Mouse (Mus musculus) embryonic stem cell, embryonic (primary cell): ENCODE data around the gene Gdf9.

Source experiments
- CTCF ChIA-PET, 4 experiments: fragments of 300-600 bp in 2 of 4; fragments of 350-600 bp in 2 of 4; sonication (Branson Sonifier 250); formaldehyde crosslinking; loops; one replicate each; lab custom pipeline; 2022; ENCODE audit warnings: inconsistent platforms in 2 of 4; lab: Charles Lee
- POLR2A ChIA-PET, 4 experiments: fragments of 300-600 bp in 2 of 4; fragments of 350-600 bp in 2 of 4; sonication (Branson Sonifier 250); formaldehyde crosslinking; loops; one replicate each; lab custom pipeline; 2022; ENCODE audit warnings: antibody characterized with exemption in 4 of 4, inconsistent platforms in 1 of 4; lab: Charles Lee

Gene Gdf9

DNA sequence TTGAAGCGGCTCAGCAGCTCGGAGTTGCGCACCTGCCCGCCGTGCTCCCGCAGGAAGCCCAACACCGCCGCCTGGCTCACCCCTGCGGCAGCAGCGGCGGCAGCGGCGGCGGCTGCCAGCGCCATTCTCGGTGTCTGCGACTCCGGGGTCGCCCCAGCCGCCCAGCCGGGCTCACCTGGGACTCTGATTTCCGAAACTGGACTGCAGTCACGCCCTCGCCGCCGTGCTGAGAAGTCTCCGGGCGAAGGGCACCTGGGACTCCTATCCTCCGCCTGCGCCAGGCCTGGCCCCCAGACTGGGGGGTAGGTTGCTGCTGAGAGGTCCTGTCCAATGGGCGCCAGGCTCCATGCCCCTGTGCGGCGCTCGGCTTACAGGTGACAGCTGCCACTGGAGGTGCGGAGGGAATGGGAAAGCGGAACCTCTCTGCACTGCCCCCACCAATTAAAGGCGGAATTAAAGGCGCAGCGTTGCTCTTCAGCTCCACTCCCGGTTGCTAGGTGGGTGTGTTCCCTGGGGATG, 49.0 kb downstream of the Gdf9 start, which contains the start of the genes Gm9945 and Sowaha:
Gene Gm9945, plus strand, starts transcription at position 384 of the 519 bp plus-strand sequence.
Gene Sowaha, minus strand, starts transcription at position 492 of the 519 bp plus-strand sequence.
- ChIA-PET CTCF (interaction anchor here (0.5 to 3.0 kb wide), 14 partner anchors 10 to 1754 kb away, joined by 3 to 22 read pairs (median 4); partner anchors contain the start of genes Gm9837 (in 3 of the 4), Gm10447 (in 1 of the 4) and Shroom1 (in 1 of the 4)), POLR2A (interaction anchor here (0.6 to 2.4 kb wide), 21 partner anchors 10 to 946 kb away, joined by 3 to 12 read pairs (median 4); partner anchors contain the start of genes Shroom1 (in 2 of the 4), Gm10447 (in 1 of the 4), Gm9837 (in 1 of the 4) and Kif3a (in 1 of the 4))

DNA sequence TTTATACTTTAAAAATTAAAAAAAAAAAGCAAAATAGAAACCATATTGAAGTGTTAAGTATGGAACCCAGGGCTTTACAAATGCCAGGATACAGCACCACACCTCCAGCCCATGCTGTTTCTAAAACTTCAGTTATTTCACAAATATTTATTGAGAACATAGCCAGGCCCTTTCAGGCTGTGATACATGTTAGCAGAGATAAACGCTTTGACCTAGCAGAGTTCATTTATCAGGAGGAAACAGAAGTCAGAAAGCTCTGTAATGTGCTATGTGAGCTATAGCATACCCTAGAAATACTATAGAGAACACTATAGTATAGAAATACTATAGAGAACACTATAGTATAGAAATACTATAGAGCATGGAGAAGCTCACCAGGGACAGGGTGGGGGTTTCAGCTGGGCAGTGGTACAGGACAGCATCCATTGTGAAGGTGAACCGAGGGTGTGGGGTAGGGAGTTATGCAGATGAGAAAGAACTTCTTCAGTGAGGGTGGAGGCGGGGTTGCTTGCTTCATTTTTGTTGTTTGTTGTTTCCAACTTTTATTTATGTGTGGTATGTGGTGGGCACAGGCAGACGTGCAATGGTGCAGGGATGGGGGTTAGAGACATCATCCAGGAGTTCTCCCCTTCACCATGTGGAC, 50.4 kb downstream of the Gdf9 start:
- CTCF ChIA-PET = interaction anchor here in 3 of 4 experiments (0.6 to 2.8 kb wide), 4 partner anchors 10 to 255 kb away, joined by 3 to 14 read pairs (median 5); partner anchors contain the start of gene Gm9837 (in 2 of the 3)
- POLR2A ChIA-PET = no interaction called here

DNA sequence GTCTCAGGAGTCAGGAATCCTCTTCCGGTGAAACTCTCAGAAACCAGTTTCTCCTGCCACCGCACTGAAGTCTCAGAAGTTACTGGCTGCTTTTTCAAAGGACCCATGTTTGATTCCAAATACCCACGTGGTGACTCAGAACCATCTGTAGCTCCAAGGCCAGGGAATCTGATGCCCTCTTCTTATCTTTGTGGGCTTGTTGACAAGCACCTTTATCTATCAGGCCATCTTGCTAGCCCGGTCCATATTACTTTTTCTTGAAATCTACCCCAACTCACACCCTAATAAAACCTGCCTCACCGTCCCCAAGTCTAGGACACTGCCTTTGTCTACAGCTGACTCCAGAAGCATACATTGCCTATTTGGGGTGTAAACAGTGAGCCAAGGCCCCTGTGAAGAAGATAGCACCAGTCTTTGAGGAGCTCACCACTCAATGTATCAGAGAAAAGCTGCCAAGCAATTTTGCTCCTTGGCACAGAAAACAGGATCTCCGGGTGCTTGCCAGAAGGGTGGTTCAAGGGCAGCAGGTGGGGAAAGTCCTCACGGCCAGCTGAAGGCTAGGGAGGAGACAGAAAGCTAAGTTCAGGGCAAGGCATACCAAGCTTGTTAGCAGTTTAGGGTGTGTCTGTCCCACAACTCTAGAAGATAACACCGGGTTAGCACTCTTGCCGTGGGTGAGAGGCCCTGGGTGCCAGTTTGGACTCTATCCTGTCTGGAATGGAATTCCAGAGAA, 52.5 kb downstream of the Gdf9 start:
- ChIA-PET POLR2A (no interaction called here), CTCF (interaction anchor here in 3 of 4 experiments (0.6 to 2.8 kb wide), 7 partner anchors 13 to 254 kb away, joined by 3 to 14 read pairs (median 3); partner anchors contain the start of gene Gm9837 (in 2 of the 3))

DNA sequence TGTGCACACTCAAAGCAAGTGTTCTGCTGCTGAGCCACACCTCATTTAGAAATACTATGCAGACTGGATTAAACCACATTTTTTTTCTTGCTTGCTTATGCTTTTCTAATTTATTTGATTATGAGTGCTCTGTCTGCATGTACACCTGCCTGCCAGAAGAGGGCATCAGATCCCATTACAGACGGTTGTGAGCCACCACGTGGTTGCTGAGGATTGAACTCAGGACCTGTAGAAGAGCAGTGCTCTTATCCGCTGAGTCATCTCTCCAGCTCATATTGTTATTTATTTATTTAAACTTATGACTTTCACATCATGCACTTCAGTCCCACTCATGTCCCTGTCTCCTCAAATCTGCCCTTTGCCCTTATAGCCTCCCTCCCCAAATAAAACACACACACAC, 54.9 kb downstream of the Gdf9 start:
- POLR2A ChIA-PET = interaction anchor here in 1 of 4 experiments (1.2 to 2.1 kb wide), 3 partner anchors 10 to 55 kb away, joined by 3 to 10 read pairs (median 5); partner anchors contain the start of genes Gdf9 and Uqcrq

DNA sequence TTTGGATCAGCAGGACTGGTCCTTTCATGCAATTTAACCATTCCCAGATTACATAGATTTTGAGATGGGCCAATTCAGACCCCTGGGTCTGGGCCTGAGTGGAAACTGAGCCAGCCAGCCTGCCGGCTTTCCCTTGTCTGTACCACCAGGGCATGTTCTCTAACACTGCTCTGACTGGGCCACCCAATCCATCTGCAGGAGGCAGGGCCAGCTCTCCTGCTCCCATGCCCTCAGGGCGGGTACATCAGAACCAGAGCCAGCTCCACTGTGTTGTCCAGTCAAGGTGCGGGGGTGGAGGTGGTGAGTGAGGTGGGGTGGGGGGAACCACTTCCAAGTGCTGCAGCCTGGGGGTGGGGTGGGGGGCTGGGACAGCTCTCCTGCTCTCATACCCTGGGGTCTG, 55.5 kb downstream of the Gdf9 start:
- ChIA-PET POLR2A (interaction anchor here in 3 of 4 experiments (0.5 to 2.1 kb wide), 11 partner anchors 9 to 1068 kb away, joined by 3 to 10 read pairs (median 3); partner anchors contain the start of genes Gdf9 (in 2 of the 3), Uqcrq (in 2 of the 3), Rad50 (in 1 of the 3) and Sept8 (in 1 of the 3)), CTCF (interaction anchor here (0.6 to 2.6 kb wide), 21 partner anchors 14 to 251 kb away, joined by 3 to 18 read pairs (median 4); partner anchors contain the start of gene Gm9837 (in 3 of the 4))

More for the DNA sequence above, 54.9 kb downstream of the Gdf9 start:
- CTCF ChIA-PET = interaction anchor here (0.6 to 2.6 kb wide), 11 partner anchors 13 to 251 kb away, joined by 3 to 18 read pairs (median 5); partner anchors contain the start of gene Gm9837 (in 2 of the 4)

DNA sequence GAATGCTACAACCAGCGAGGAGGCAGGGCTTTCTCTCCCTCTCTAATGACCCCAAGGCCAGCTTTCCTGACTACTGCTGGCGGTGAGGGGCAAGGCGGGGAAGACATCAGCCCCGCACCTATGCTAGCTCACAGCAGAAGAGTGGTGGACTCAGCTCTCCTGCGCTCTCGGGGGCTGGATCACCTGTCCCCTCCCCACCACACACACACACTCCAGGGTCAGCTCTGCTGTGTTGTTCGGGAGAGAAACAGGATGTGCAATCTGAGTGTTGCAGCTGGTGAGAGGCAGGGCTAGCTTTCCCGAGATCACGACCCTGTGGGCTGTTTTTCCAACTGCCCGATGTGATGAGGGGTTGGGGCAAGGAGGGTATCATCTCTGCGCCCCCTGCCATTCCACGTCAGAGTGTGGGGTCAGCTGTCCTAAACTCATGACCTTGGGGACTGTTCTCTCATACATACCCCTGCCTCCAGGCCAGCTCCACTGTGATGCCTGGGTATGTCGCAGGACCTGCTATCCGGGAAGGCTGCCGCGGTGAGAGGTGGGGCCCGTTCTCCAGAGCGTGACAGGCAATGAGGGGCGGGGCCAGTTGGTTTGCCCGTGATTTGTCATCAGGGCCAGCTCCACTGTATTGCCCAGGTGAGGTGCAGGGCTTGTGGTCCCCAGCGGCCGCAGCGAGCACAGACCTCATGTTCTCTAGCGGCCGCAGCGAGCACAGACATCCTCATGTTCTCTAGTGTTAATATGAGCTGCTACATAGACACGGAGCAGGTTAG, 56.2 kb downstream of the Gdf9 start:
- ChIA-PET CTCF (interaction anchor here (0.6 to 2.6 kb wide), 27 partner anchors 13 to 444 kb away, joined by 3 to 18 read pairs (median 3); partner anchors contain the start of gene Gm9837 (in 3 of the 4)), POLR2A (interaction anchor here in 3 of 4 experiments (0.5 to 2.1 kb wide), 12 partner anchors 9 to 1068 kb away, joined by 3 to 10 read pairs (median 3); partner anchors contain the start of genes Gdf9 (in 2 of the 3), Uqcrq (in 2 of the 3), Rad50 (in 1 of the 3) and Sept8 (in 1 of the 3))
